Mouse (Mus musculus): ENCODE measurements around the gene Lbr. TPM values are rescaled to one million over a fixed set of nuclear protein-coding genes. Genes with fewer than 3 reads are reported as not detected.
"Not testable (repeated sequence)": the region's sequence is repeated elsewhere in the genome, so short reads cannot be mapped to it uniquely, and the experiment has no call there.

Gene Lbr
- polyA plus RNA-seq, 1 experiment from 2014 or later, result 247 TPM

DNA sequence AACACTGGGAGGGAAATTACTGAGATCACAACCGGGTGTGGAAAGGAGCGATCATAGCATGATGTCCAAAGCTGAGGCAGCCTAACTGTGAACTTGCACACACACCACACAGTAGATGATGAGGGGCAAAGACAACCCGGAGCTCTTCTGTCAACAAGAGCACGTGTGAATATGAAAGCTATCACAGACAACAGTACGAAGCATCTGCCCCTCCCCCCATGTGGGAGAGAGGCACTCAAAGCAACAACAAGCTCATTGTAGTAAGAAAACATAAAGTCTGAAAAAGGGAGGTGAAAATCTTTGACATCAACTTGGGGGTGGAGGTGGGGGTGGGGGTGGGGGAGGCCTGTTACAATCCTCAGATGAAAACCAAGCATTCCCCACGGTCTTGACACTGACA, 9.7 kb downstream of the Lbr start:
- DNase-seq (no peak), ATAC-seq (ENCODE audit: low read depth) (no peak)
- H3K4me3 ChIP-seq (replicated peaks), result no peak overlapping the region
- H3K9me3 ChIP-seq (replicated peaks), result no peaks in the 10 kb centered on the region
- H3K36me3 ChIP-seq, result peaks cover 100% of the 10 kb centered on the region
- no peak overlapping the region for H3K27ac ChIP-seq
- H3K4me2 ChIP-seq, result no peak overlapping the region
- H3K9ac ChIP-seq, result no peak overlapping the region
- no peaks in the 10 kb centered on the region for H3K27me3 ChIP-seq
- WGBS (ENCODE audit: insufficient replicate concordance), result 88% methylated on average over 6 of the region's 6 CpGs
- peaks cover 6% of the 10 kb centered on the region for H3K4me1 ChIP-seq (replicated peaks)

GRCm38 (mm10) chr1:181832720-181833119, 10.1 kb downstream of the Lbr start:
- Histone ChIP-seq H3K9me3 (replicated peaks) (no peaks in the 10 kb centered on the region), H3K4me1 (replicated peaks) (0 out of 2 replicates have a peak, but pooled peaks cover 2% of the 10 kb centered on the region), H3K9ac (no peak overlapping the region), H3K4me3 (replicated peaks) (no peak overlapping the region), H3K4me2 (no peak overlapping the region), H3K27ac (no peak overlapping the region), H3K36me3 (peaks cover 100% of the 10 kb centered on the region), H3K27me3 (no peaks in the 10 kb centered on the region)
- 91% methylated on average over 5 of the region's 5 CpGs for WGBS (ENCODE audit: insufficient replicate concordance)
- ATAC-seq (ENCODE audit: low read depth) (no peak), DNase-seq (no peak)

DNA sequence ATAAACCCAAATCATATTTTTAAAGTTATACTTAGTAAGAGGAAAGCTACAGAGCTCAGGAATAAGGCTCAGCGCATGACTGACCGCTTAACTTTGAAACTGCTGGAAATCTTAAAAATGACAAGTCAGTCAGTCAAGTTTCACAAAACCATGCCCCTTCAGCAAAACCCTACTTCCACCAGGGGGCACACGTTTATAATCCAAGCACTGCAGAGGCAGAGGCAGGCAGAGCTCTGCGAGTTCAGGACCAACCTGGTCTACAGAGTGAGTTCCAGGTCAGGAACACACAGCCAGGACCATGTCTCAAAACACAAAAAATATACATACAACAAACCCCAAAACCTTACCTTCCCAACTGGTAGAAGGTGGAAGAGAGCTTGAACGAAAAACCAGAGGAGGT, 14.5 kb downstream of the Lbr start:
- Histone ChIP-seq H3K9ac (no peak overlapping the region), H3K27me3 (no peaks in the 10 kb centered on the region), H3K4me2 (no peak overlapping the region), H3K9me3 (replicated peaks) (no peaks in the 10 kb centered on the region; the same call in 1 of the 2 replicates), H3K4me1 (replicated peaks) (no peaks in the 10 kb centered on the region), H3K27ac (no peak overlapping the region), H3K4me3 (replicated peaks) (no peak overlapping the region), H3K36me3 (peaks cover 100% of the 10 kb centered on the region)
- DNase-seq (no peak), ATAC-seq (ENCODE audit: low read depth) (no peak)
- 85% methylated on average over 5 of the region's 5 CpGs for WGBS (ENCODE audit: insufficient replicate concordance)

- Histone ChIP-seq H3K9me3 (replicated peaks) (no peaks in the 10 kb centered on the region; the same call in 1 of the 2 replicates), H3K27ac (no peak overlapping the region), H3K4me1 (replicated peaks) (no peaks in the 10 kb centered on the region), H3K9ac (no peak overlapping the region), H3K36me3 (peaks cover 100% of the 10 kb centered on the region), H3K4me2 (no peak overlapping the region), H3K27me3 (no peaks in the 10 kb centered on the region), H3K4me3 (replicated peaks) (no peak overlapping the region)
- DNase-seq (no peak), ATAC-seq (ENCODE audit: low read depth) (no peak)
- 96% methylated on average over 7 of the region's 7 CpGs for WGBS (ENCODE audit: insufficient replicate concordance)
Observed at GRCm38 (mm10) chr1:181826716-181827115, 16.1 kb downstream of the Lbr start.

- H3K9me3 ChIP-seq (replicated peaks), result no peaks in the 10 kb centered on the region
- DNase-seq (no peak), ATAC-seq (ENCODE audit: low read depth) (no peak)
- peaks cover 44% of the 10 kb centered on the region for H3K36me3 ChIP-seq
- H3K4me1 ChIP-seq (replicated peaks), result no peaks in the 10 kb centered on the region
- H3K27ac ChIP-seq, result no peak overlapping the region
- H3K4me2 ChIP-seq, result no peak overlapping the region
- H3K4me3 ChIP-seq (replicated peaks), result no peak overlapping the region
- no peak overlapping the region for H3K9ac ChIP-seq
- WGBS (ENCODE audit: insufficient replicate concordance), result 89% methylated on average over 18 of the region's 18 CpGs
- no peaks in the 10 kb centered on the region; the same call in 1 of the 2 replicates for H3K27me3 ChIP-seq
Observed at GRCm38 (mm10) chr1:181811481-181812223, 31.2 kb downstream of the Lbr start.

GRCm38 (mm10) chr1:181800667-181801066, 42.2 kb downstream of the Lbr start:
- H3K4me1 ChIP-seq (replicated peaks), result no peaks in the 10 kb centered on the region
- H3K4me2 ChIP-seq, result no peak overlapping the region
- no peak for ATAC-seq (ENCODE audit: low read depth)
- H3K9me3 ChIP-seq (replicated peaks), result no peaks in the 10 kb centered on the region
- H3K36me3 ChIP-seq, result no peaks in the 10 kb centered on the region
- DNase-seq, result no peak
- 72% methylated on average over 4 of the region's 4 CpGs for WGBS (ENCODE audit: insufficient replicate concordance)
- no peak overlapping the region for H3K9ac ChIP-seq
- no peak overlapping the region for H3K27ac ChIP-seq
- H3K27me3 ChIP-seq, result no peaks in the 10 kb centered on the region
- H3K4me3 ChIP-seq (replicated peaks), result no peak overlapping the region

DNA sequence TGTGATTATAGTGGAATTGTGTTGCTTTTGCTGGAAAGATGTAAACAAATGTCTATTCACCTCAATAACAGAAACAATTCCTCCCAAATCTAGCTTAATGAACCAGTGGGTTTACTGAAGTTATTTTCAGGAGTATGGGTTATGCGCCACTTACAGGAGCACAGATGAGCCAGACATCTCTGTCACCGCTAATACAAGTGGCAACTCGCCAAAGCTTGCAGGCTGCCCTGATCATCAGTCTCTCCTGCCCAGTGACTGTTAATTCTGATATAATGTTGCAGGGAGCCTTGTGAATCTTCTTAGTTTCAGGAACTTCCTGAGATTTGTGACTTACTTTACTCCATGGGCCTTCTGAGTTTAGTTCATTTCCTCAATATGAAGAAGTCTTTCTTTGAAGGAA, 42.9 kb downstream of the Lbr start:
- Histone ChIP-seq H3K27ac (no peak overlapping the region), H3K9me3 (replicated peaks) (no peaks in the 10 kb centered on the region), H3K4me3 (replicated peaks) (no peak overlapping the region), H3K4me1 (replicated peaks) (no peaks in the 10 kb centered on the region), H3K4me2 (no peak overlapping the region), H3K27me3 (no peaks in the 10 kb centered on the region), H3K9ac (no peak overlapping the region), H3K36me3 (no peaks in the 10 kb centered on the region)
- no peak for DNase-seq
- 65% methylated on average over 3 of the region's 3 CpGs for WGBS (ENCODE audit: insufficient replicate concordance)
- no peak for ATAC-seq (ENCODE audit: low read depth)

- DNase-seq, result no peak
- no peaks in the 10 kb centered on the region for H3K9me3 ChIP-seq (replicated peaks)
- no peak for ATAC-seq (ENCODE audit: low read depth)
- no peak overlapping the region for H3K27ac ChIP-seq
- H3K36me3 ChIP-seq, result no peaks in the 10 kb centered on the region
- no peak overlapping the region for H3K4me2 ChIP-seq
- H3K9ac ChIP-seq, result no peak overlapping the region
- WGBS (ENCODE audit: insufficient replicate concordance), result 31% methylated on average over 2 of the region's 2 CpGs
- no peaks in the 10 kb centered on the region for H3K4me1 ChIP-seq (replicated peaks)
- no peak overlapping the region for H3K4me3 ChIP-seq (replicated peaks)
- no peaks in the 10 kb centered on the region for H3K27me3 ChIP-seq
Observed at GRCm38 (mm10) chr1:181793541-181793940, 49.3 kb downstream of the Lbr start.

DNA sequence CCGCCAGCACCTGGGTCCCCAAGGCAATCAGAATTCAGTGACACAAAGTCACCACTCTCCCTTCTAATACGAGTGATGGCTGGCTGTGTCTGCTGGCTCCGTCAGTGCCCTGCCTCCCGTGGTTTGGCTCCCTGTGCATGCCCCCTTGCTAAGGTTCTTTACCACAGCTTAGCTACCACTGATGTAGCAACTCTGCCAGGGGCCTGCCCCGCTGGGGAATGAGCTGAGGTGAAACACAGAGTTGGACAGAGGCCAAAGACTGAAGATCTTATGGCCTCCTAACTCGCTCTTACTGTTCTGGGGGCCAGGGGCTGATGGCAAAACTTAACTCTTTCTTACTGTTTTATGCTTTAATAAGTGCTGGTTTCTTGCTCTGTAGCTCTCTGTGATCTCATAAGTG, 52.9 kb downstream of the Lbr start:
- Histone ChIP-seq H3K4me3 (replicated peaks) (no peak overlapping the region), H3K27ac (no peak overlapping the region), H3K9ac (no peak overlapping the region), H3K36me3 (no peaks in the 10 kb centered on the region), H3K9me3 (replicated peaks) (no peaks in the 10 kb centered on the region; the same call in 1 of the 2 replicates), H3K4me1 (replicated peaks) (no peaks in the 10 kb centered on the region), H3K4me2 (no peak overlapping the region), H3K27me3 (no peaks in the 10 kb centered on the region)
- DNase-seq, result no peak
- 44% methylated on average over 6 of the region's 6 CpGs for WGBS (ENCODE audit: insufficient replicate concordance)
- ATAC-seq (ENCODE audit: low read depth), result no peak

GRCm38 (mm10) chr1:181782600-181782999, 60.2 kb downstream of the Lbr start:
- not testable (repeated sequence) for H3K27me3 ChIP-seq; H3K36me3 ChIP-seq; H3K4me1 ChIP-seq (replicated peaks); H3K27ac ChIP-seq; H3K4me3 ChIP-seq (replicated peaks); H3K9ac ChIP-seq; H3K4me2 ChIP-seq; H3K9me3 ChIP-seq (replicated peaks); DNase-seq; ATAC-seq (ENCODE audit: low read depth)
- 84% methylated on average over 11 of the region's 11 CpGs for WGBS (ENCODE audit: insufficient replicate concordance)

GRCm38 (mm10) chr1:181776541-181776940, 66.3 kb downstream of the Lbr start:
- no peak overlapping the region for H3K4me2 ChIP-seq
- WGBS (ENCODE audit: insufficient replicate concordance), result 43% methylated on average over 1 of the region's 1 CpGs
- H3K27me3 ChIP-seq, result no peaks in the 10 kb centered on the region

GRCm38 (mm10) chr1:181771871-181772270, 71.0 kb downstream of the Lbr start:
- 83% methylated on average over 3 of the region's 3 CpGs for WGBS (ENCODE audit: insufficient replicate concordance)

More at GRCm38 (mm10) chr1:181776541-181776940, 66.3 kb downstream of the Lbr start:
- no peak overlapping the region for H3K27ac ChIP-seq
- ATAC-seq (ENCODE audit: low read depth) (no peak), DNase-seq (no peak)
- no peak overlapping the region for H3K9ac ChIP-seq
- H3K36me3 ChIP-seq, result no peaks in the 10 kb centered on the region
- no peak overlapping the region for H3K4me3 ChIP-seq (replicated peaks)
- no peaks in the 10 kb centered on the region for H3K4me1 ChIP-seq (replicated peaks)
- 0 out of 2 replicates have a peak, but pooled peaks cover 3% of the 10 kb centered on the region for H3K9me3 ChIP-seq (replicated peaks)

More at GRCm38 (mm10) chr1:181771871-181772270, 71.0 kb downstream of the Lbr start:
- Histone ChIP-seq H3K4me2 (no peak overlapping the region), H3K4me3 (replicated peaks) (no peak overlapping the region), H3K9me3 (replicated peaks) (0 out of 2 replicates have a peak, but pooled peaks cover under 1% of the 10 kb centered on the region), H3K27ac (no peak overlapping the region), H3K36me3 (no peaks in the 10 kb centered on the region), H3K4me1 (replicated peaks) (no peaks in the 10 kb centered on the region), H3K9ac (no peak overlapping the region), H3K27me3 (no peaks in the 10 kb centered on the region)
- DNase-seq (no peak), ATAC-seq (ENCODE audit: low read depth) (no peak)

All from liver, embryonic 13.5 days (tissue).